Mouse (Mus musculus) gastrocnemius, postnatal 4 days (tissue): ENCODE data around the gene Neurl1a. TPM values are rescaled to one million over a fixed set of nuclear protein-coding genes. Genes with fewer than 3 reads are reported as not detected.
"Not testable (repeated sequence)": the region's sequence is repeated elsewhere in the genome, so short reads cannot be mapped to it uniquely, and the experiment has no call there.

Experiments
- DNase-seq, 2 experiments: peaks; one replicate each; pipeline ENCODE4 v3.0.0; 2021 to 2022; ENCODE audit warnings: low spot score in 2 of 2, mixed read lengths in 2 of 2
- long read RNA-seq, 2 experiments: library from polyadenylated mRNA; stranded (forward); transcript quantifications; one replicate each; pipeline ENCODE4 v2.0.0; 2021
- total RNA-seq, 2 experiments: library from RNA; stranded (reverse); gene quantifications; 2 replicates each; pipeline ENCODE4 v1.2.3; 2021

Gene Neurl1a
- 10 to 100 TPM; 30.8 to 33.0 TPM for total RNA-seq
- long read RNA-seq, experiment 1, full-length matches to known transcripts = 36 of 63 reads
- long read RNA-seq, experiment 1, partial matches to known transcripts = 20 of 63 reads
- long read RNA-seq, experiment 1, other reads (novel, unspliced or antisense) = 7 of 63 reads
- long read RNA-seq, experiment 2, full-length matches to known transcripts = 38 of 76 reads
- long read RNA-seq, experiment 2, partial matches to known transcripts = 27 of 76 reads
- long read RNA-seq, experiment 2, other reads (novel, unspliced or antisense) = 11 of 76 reads

GRCm38 (mm10) chr19:47178431-47179271 lies at the start of gene Neurl1a:
Gene Neurl1a, plus strand, starts transcription at chr19:47178820.
- peak in 1 of 2 experiments; percentile 52 for DNase-seq

GRCm38 (mm10) chr19:47128835-47129234 lies 49.8 kb upstream of the Neurl1a start:
- no peak for DNase-seq

GRCm38 (mm10) chr19:47130551-47131125 lies 48.0 kb upstream of the Neurl1a start:
- DNase-seq = no peak

- DNase-seq = no peak
These were observed 45.5 kb upstream of the Neurl1a start for GRCm38 (mm10) chr19:47133161-47133560.

GRCm38 (mm10) chr19:47135568-47135967 lies 43.1 kb upstream of the Neurl1a start:
- no peak for DNase-seq

- no peak for DNase-seq
These were observed 42.5 kb upstream of the Neurl1a start for GRCm38 (mm10) chr19:47136170-47136569.

- DNase-seq = peak in 1 of 2 experiments; percentile 56
These were observed 41.5 kb upstream of the Neurl1a start for GRCm38 (mm10) chr19:47137051-47137581.

- DNase-seq = peak; percentile 41 to 72
These were observed 40.7 kb upstream of the Neurl1a start, which contains the start of gene Calhm2 for GRCm38 (mm10) chr19:47137771-47138421. Gene Calhm2, minus strand, starts transcription at chr19:47138294.

GRCm38 (mm10) chr19:47139611-47140010 lies 39.0 kb upstream of the Neurl1a start:
- not testable (repeated sequence) for DNase-seq

GRCm38 (mm10) chr19:47142438-47142837 lies 36.2 kb upstream of the Neurl1a start:
- no peak for DNase-seq

- no peak for DNase-seq
These were observed 34.5 kb upstream of the Neurl1a start, which contains the start of gene Calhm1 for GRCm38 (mm10) chr19:47144154-47144553. Gene Calhm1, minus strand, starts transcription at chr19:47144254.

GRCm38 (mm10) chr19:47148267-47148847 lies 30.3 kb upstream of the Neurl1a start:
- no peak for DNase-seq

GRCm38 (mm10) chr19:47149854-47150253 lies 28.8 kb upstream of the Neurl1a start:
- DNase-seq = no peak

- DNase-seq = no peak
These were observed 27.1 kb upstream of the Neurl1a start for GRCm38 (mm10) chr19:47151332-47152061.

- DNase-seq = no peak
These were observed 26.6 kb upstream of the Neurl1a start for GRCm38 (mm10) chr19:47152062-47152369.

- DNase-seq = no peak
These were observed 24.9 kb upstream of the Neurl1a start for GRCm38 (mm10) chr19:47153767-47154166.

GRCm38 (mm10) chr19:47157664-47158063 lies 21.0 kb upstream of the Neurl1a start, which contains the start of gene Calhm3:
Gene Calhm3, minus strand, starts transcription at chr19:47157764.
- no peak for DNase-seq

- DNase-seq = no peak
These were observed 17.0 kb upstream of the Neurl1a start for GRCm38 (mm10) chr19:47161669-47162068.

- no peak for DNase-seq
These were observed 15.4 kb upstream of the Neurl1a start for GRCm38 (mm10) chr19:47163176-47163744.

GRCm38 (mm10) chr19:47166758-47167157 lies 11.9 kb upstream of the Neurl1a start:
- no peak for DNase-seq
